Mouse (Mus musculus) myocyte (in vitro differentiated cells): ENCODE results near the gene Sptlc2.

Experiments
- E2F4 ChIP-seq: IDR thresholded peaks from one replicate; pipeline ENCODE4 v1.6.1; 2011; ENCODE audit warnings: mild to moderate bottlenecking, control low read depth, moderate library complexity; ENCODE audit not compliant: insufficient read depth
- MAX ChIP-seq: IDR thresholded peaks from one replicate; pipeline ENCODE4 v1.6.1; 2011; ENCODE audit warnings: low read depth, mild to moderate bottlenecking, control low read depth
- MYOD1 ChIP-seq, 3 experiments: IDR thresholded peaks; one replicate each; pipeline ENCODE4 v1.6.1; 2011; ENCODE audit warnings: control low read depth in 2 of 3, low read depth in 2 of 3, mild to moderate bottlenecking in 2 of 3, moderate library complexity in 1 of 3; ENCODE audit not compliant: insufficient read length in 2 of 3, control insufficient read depth in 1 of 3
- POLR2A ChIP-seq: IDR thresholded peaks from one replicate; pipeline ENCODE4 v1.6.1; 2011; ENCODE audit warnings: low read depth, mild to moderate bottlenecking, control low read depth, moderate library complexity; ENCODE audit not compliant: insufficient read length
- USF1 ChIP-seq: IDR thresholded peaks from one replicate; pipeline ENCODE4 v1.6.1; 2011; ENCODE audit warnings: low read depth, mild to moderate bottlenecking, control low read depth, moderate library complexity

GRCm38 (mm10) chr12:87266827-87267603 lies 121.1 kb downstream of the Sptlc2 start:
- no peak for TF ChIP-seq E2F4
- TF ChIP-seq POLR2A = no peak
- no peak for TF ChIP-seq MAX
- TF ChIP-seq USF1 = no peak
- no peak for TF ChIP-seq MYOD1 (IDR thresholded peaks at IDR 0.05; ENCODE audit: control insufficient read depth in 1 of 3, insufficient read length in 2 of 3, low read depth in 2 of 3)
